Mouse (Mus musculus) ES-E14 (cell line): ENCODE measurements around the gene Rpl5.

Experiments used
- CHD2 ChIP-seq: IDR thresholded peaks from 2 replicates; pipeline ENCODE4 v1.6.1; 2014; ENCODE audit warnings: mild to moderate bottlenecking, low read depth, low read length, inconsistent platforms
- ZC3H11A ChIP-seq: IDR thresholded peaks from 2 replicates; pipeline ENCODE4 v1.6.1; 2012; ENCODE audit warnings: low read depth, mild to moderate bottlenecking, inconsistent platforms, low read length, borderline replicate concordance

DNA sequence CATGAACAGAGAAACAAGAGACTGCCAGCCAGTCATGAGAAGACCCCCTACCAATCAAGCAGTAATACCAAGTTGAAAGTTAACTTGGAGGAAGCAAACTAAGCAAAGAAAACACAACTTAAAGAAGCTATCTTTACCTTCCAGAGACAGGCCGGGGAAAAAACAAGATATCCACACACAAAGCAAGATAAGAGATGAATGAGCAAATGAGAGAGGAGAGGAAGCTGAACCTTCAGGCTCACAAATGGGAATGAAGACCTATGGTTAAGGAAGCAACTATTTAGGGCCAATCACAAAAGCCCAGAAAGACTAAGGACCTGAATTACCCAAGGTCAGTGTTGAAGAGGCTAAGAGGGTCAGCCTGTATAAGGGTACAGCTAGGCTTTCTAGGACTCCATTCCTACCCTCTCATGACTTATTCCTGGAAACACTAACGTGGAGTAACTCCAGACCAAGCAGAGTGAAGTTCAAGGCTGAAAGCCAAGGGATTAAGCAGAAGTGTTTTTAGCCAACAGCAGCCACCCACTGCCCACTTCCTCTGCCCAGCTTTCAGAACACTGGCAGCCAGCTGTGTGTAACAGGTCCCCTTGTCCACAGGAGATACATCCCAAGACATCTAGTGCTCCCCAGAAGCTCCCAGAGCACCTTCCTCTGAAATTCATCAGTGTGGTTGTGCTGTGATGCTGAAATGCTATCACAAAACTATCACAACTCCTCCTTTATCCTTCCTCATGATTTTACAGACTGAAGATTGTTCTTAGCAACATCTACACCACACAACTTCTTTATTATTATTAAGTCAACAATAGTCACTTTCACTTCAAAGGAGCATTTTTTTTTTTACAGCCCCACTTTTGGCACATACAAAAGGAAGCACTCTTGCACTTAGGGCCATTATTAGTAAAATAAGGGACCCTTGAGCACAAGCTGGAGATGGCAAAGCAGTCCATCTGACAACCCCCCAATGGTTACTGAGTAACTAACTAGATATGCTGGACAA, 33.9 kb upstream of the Rpl5 start:
- TF ChIP-seq CHD2 (no peak), ZC3H11A (no peak)
